Mouse (Mus musculus): ENCODE results near the gene H2al1h. TPM values are rescaled to one million over a fixed set of nuclear protein-coding genes. Genes with fewer than 3 reads are reported as not detected.
"Not testable (repeated sequence)": the region's sequence is repeated elsewhere in the genome, so short reads cannot be mapped to it uniquely, and the experiment has no call there.

Gene H2al1h
- polyA plus RNA-seq, 1 experiment from 2014 or later, result not detected

DNA sequence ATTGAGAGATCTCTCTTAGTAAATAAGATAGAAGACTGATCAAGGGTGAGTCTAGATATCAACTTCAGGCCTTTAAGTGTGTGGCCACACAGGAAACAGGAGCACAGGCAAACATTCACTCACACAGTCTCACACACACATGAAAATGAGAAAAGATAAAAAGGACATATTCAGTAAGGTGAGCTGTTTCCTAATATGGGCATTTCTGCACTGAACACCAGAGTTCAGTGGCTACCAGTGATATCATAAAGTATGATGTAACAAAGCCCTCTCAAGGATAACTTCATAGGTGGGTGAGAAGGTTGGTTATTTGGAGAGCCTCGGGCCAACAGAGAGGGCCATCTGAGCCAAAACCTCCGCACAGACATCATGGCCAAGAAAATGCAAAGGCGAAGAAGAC is 3.3 kb upstream of the H2al1h start, which contains the start of gene H2al1g:
H2al1g (plus strand) TSS at position 301 of the 400 bp plus-strand sequence.
- not testable (repeated sequence) for H3K4me2 ChIP-seq (replicated peaks); H3K9me3 ChIP-seq (replicated peaks); ATAC-seq (ENCODE audit: insufficient number of reproducible peaks, low FRiP score, low TSS enrichment, low read depth); H3K9ac ChIP-seq; H3K27me3 ChIP-seq; H3K4me1 ChIP-seq; H3K27ac ChIP-seq (replicated peaks); H3K36me3 ChIP-seq; H3K4me3 ChIP-seq (replicated peaks)
- WGBS, result no CpG with 5 or more reads among the region's 3 CpGs

GRCm38 (mm10) chrX:11324359-11324758 is 3.1 kb downstream of the H2al1h start, which contains the start of gene H2al1i:
Gene H2al1i (plus strand): TSS chrX:11324659.
- not testable (repeated sequence) for H3K9me3 ChIP-seq (replicated peaks); H3K4me2 ChIP-seq (replicated peaks); ATAC-seq (ENCODE audit: insufficient number of reproducible peaks, low FRiP score, low TSS enrichment, low read depth); H3K36me3 ChIP-seq; H3K4me3 ChIP-seq (replicated peaks); H3K27me3 ChIP-seq; H3K9ac ChIP-seq; H3K27ac ChIP-seq (replicated peaks); H3K4me1 ChIP-seq
- WGBS, result no CpG with 5 or more reads among the region's 5 CpGs

- not testable (repeated sequence) for H3K4me2 ChIP-seq (replicated peaks); H3K27ac ChIP-seq (replicated peaks); H3K9ac ChIP-seq; H3K27me3 ChIP-seq; H3K4me1 ChIP-seq; H3K4me3 ChIP-seq (replicated peaks); H3K9me3 ChIP-seq (replicated peaks); ATAC-seq (ENCODE audit: insufficient number of reproducible peaks, low FRiP score, low TSS enrichment, low read depth); H3K36me3 ChIP-seq
- 87% methylated on average over 2 of the region's 2 CpGs for WGBS
Observed at GRCm38 (mm10) chrX:11327522-11327921, 6.2 kb downstream of the H2al1h start, which contains the start of gene H2al1j. Gene H2al1j (plus strand): TSS chrX:11327822.

DNA sequence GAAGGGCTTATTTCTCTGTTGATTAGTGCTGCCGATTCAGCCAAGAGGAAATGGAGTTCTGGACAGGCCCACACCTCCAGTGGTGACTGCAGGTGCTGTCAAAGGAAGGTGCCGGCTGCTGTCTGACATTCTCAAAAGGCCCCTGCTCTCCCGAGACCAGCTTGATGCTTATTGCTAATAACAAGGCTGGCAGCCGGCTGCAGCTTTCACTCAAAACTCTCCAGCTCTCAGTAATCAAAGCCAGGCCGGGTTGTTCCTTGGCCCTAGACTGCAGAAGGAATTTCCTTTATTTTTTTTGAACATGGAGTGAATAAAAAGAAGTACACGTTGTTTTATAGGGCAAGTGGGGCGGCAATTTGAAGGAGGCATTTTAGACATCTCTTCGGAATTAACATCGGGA is 24.5 kb downstream of the H2al1h start:
- Histone ChIP-seq H3K27ac (replicated peaks) (no peak overlapping the region), H3K9ac (no peak overlapping the region), H3K4me2 (replicated peaks) (0 out of 2 replicates have a peak overlapping the region, but pooled peaks have one; percentile 4), H3K4me1 (0 out of 2 replicates have a peak, but pooled peaks cover 4% of the 10 kb centered on the region), H3K27me3 (peaks cover 5% of the 10 kb centered on the region; the same call in 1 of the 2 replicates), H3K36me3 (no peaks in the 10 kb centered on the region), H3K4me3 (replicated peaks) (no peak overlapping the region), H3K9me3 (replicated peaks) (no peaks in the 10 kb centered on the region)
- ATAC-seq (ENCODE audit: insufficient number of reproducible peaks, low FRiP score, low TSS enrichment, low read depth), result no peak
- WGBS, result 42% methylated on average over 9 of the region's 9 CpGs

DNA sequence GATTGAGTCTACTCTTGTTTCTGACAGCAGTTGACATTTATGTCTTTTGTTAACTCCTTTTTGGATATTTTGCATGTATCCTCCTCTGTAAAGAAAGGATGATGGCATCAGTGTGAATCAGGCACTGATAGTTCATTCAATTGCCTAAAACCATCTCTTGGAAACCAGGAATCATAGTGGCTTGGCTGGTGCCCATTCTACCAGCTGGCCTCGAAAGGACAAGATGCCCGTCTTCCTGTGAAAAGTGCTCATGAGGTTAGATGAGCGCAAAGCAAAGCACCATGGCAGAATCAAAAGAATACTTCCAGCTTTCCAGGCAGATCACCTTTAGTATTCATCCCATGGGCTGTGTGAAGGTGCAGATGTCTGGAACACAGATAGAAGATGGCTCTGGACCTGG is 25.5 kb downstream of the H2al1h start:
- ATAC-seq (ENCODE audit: insufficient number of reproducible peaks, low FRiP score, low TSS enrichment, low read depth), result no peak
- Histone ChIP-seq H3K9ac (no peak overlapping the region), H3K4me3 (replicated peaks) (no peak overlapping the region), H3K4me2 (replicated peaks) (no peak overlapping the region), H3K36me3 (no peaks in the 10 kb centered on the region), H3K9me3 (replicated peaks) (no peaks in the 10 kb centered on the region), H3K27ac (replicated peaks) (no peak overlapping the region), H3K27me3 (peaks cover 2% of the 10 kb centered on the region; the same call in 1 of the 2 replicates), H3K4me1 (0 out of 2 replicates have a peak, but pooled peaks cover 4% of the 10 kb centered on the region)
- WGBS, result 82% methylated on average over 3 of the region's 3 CpGs

DNA sequence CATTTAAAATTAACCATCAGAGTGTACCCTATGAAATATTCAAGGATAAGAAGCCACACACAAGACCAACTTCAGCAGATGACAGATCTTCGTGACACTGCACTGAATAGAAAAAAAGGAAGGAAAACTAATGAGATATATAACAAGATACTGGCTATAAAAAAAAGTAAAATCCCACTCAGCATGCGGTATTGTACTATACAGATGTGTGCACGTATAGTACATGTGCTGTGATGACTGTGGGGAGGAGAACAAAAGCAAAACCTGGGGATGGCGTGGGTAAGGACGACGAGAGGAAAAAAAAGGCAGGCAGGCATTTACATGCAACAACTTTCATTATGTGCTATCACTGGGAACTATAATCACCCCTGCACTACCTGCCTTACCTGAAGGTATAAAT is 39.5 kb downstream of the H2al1h start:
- no peaks in the 10 kb centered on the region for H3K36me3 ChIP-seq
- ATAC-seq (ENCODE audit: insufficient number of reproducible peaks, low FRiP score, low TSS enrichment, low read depth), result no peak
- no peak overlapping the region for H3K4me2 ChIP-seq (replicated peaks)
- H3K27me3 ChIP-seq, result 0 out of 2 replicates have a peak, but pooled peaks cover 10% of the 10 kb centered on the region
- no peak overlapping the region for H3K4me3 ChIP-seq (replicated peaks)
- 75% methylated on average over 6 of the region's 6 CpGs for WGBS
- H3K27ac ChIP-seq (replicated peaks), result no peak overlapping the region
- no peak overlapping the region for H3K9ac ChIP-seq
- no peaks in the 10 kb centered on the region for H3K4me1 ChIP-seq
- H3K9me3 ChIP-seq (replicated peaks), result no peaks in the 10 kb centered on the region

- H3K4me2 ChIP-seq (replicated peaks), result no peak overlapping the region
- no peak overlapping the region for H3K4me3 ChIP-seq (replicated peaks)
- no peak for ATAC-seq (ENCODE audit: insufficient number of reproducible peaks, low FRiP score, low TSS enrichment, low read depth)
- no peak overlapping the region for H3K9ac ChIP-seq
- no peaks in the 10 kb centered on the region for H3K36me3 ChIP-seq
- no peaks in the 10 kb centered on the region for H3K4me1 ChIP-seq
- WGBS, result 91% methylated on average over 2 of the region's 2 CpGs
- H3K9me3 ChIP-seq (replicated peaks), result no peaks in the 10 kb centered on the region
- H3K27me3 ChIP-seq, result 0 out of 2 replicates have a peak, but pooled peaks cover 10% of the 10 kb centered on the region
- H3K27ac ChIP-seq (replicated peaks), result no peak overlapping the region
Observed at GRCm38 (mm10) chrX:11361261-11361660, 40.0 kb downstream of the H2al1h start.

GRCm38 (mm10) chrX:11363890-11364289 is 42.6 kb downstream of the H2al1h start:
- no peaks in the 10 kb centered on the region for H3K9me3 ChIP-seq (replicated peaks)

DNA sequence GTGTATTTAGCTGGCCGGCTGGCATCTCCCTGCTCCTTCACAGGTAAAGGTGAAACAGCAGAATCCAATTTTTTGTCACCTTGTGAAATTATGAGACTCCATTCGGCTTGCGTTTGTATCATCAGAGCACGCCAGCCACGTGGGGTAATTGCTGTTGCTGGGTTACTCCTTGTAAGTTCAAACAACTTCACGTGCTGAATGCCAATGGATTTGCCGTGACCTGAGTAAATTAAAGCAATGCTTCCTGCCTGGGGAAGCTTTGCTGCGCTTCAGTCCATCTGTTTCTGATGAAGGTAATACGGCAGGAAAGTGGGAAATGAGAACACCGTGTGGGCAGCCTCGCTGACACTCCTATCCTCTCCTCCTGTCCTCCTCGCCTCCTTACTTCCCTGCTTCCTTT is 43.9 kb downstream of the H2al1h start:
- ATAC-seq (ENCODE audit: insufficient number of reproducible peaks, low FRiP score, low TSS enrichment, low read depth), result no peak
- Histone ChIP-seq H3K36me3 (no peaks in the 10 kb centered on the region), H3K9me3 (replicated peaks) (no peaks in the 10 kb centered on the region), H3K27ac (replicated peaks) (no peak overlapping the region), H3K4me1 (no peaks in the 10 kb centered on the region), H3K4me2 (replicated peaks) (no peak overlapping the region), H3K4me3 (replicated peaks) (no peak overlapping the region), H3K27me3 (0 out of 2 replicates have a peak, but pooled peaks cover 14% of the 10 kb centered on the region), H3K9ac (no peak overlapping the region)
- 29% methylated on average over 12 of the region's 12 CpGs for WGBS

More at GRCm38 (mm10) chrX:11363890-11364289, 42.6 kb downstream of the H2al1h start:
- no peaks in the 10 kb centered on the region for H3K4me1 ChIP-seq
- 50% methylated on average over 6 of the region's 6 CpGs for WGBS
- no peak overlapping the region for H3K27ac ChIP-seq (replicated peaks)
- ATAC-seq (ENCODE audit: insufficient number of reproducible peaks, low FRiP score, low TSS enrichment, low read depth), result no peak
- no peak overlapping the region for H3K4me3 ChIP-seq (replicated peaks)
- H3K27me3 ChIP-seq, result 0 out of 2 replicates have a peak, but pooled peaks cover 12% of the 10 kb centered on the region
- no peak overlapping the region for H3K4me2 ChIP-seq (replicated peaks)
- H3K9ac ChIP-seq, result no peak overlapping the region
- no peaks in the 10 kb centered on the region for H3K36me3 ChIP-seq

Other genes with a start within 250 kb of the H2al1h start
- gene H2al1a, start 22.2 kb upstream of the H2al1h start, polyA plus RNA-seq (2015; fragmentation: Nextera tagmentation; extraction: Ambion mirVana), result not detected in 2 replicates
- not detected in 2 replicates for gene H2al1b, start 19.1 kb upstream of the H2al1h start, polyA plus RNA-seq (2015; fragmentation: Nextera tagmentation; extraction: Ambion mirVana)
- not detected in 2 replicates for gene H2al1c, start 15.8 kb upstream of the H2al1h start, polyA plus RNA-seq (2015; fragmentation: Nextera tagmentation; extraction: Ambion mirVana)
- not detected in 2 replicates for gene H2al1d, start 12.7 kb upstream of the H2al1h start, polyA plus RNA-seq (2015; fragmentation: Nextera tagmentation; extraction: Ambion mirVana)
- not detected in 2 replicates for gene H2al1e, start 9.6 kb upstream of the H2al1h start, polyA plus RNA-seq (2015; fragmentation: Nextera tagmentation; extraction: Ambion mirVana)
- not detected in 2 replicates for gene H2al1f, start 6.3 kb upstream of the H2al1h start, polyA plus RNA-seq (2015; fragmentation: Nextera tagmentation; extraction: Ambion mirVana)
- gene H2al1g, start 3.2 kb upstream of the H2al1h start, polyA plus RNA-seq (2015; fragmentation: Nextera tagmentation; extraction: Ambion mirVana), result not detected in 2 replicates
- not detected in 2 replicates for gene H2al1i, start 3.2 kb downstream of the H2al1h start, polyA plus RNA-seq (2015; fragmentation: Nextera tagmentation; extraction: Ambion mirVana)
- gene H2al1j, start 6.3 kb downstream of the H2al1h start, polyA plus RNA-seq (2015; fragmentation: Nextera tagmentation; extraction: Ambion mirVana), result not detected in 2 replicates